Mouse (Mus musculus) heart, embryonic 11.5 days (tissue): ENCODE data around the gene Olfr331. TPM values are rescaled to one million over a fixed set of nuclear protein-coding genes. Genes with fewer than 3 reads are reported as not detected.
"Not testable (repeated sequence)": the region's sequence is repeated elsewhere in the genome, so short reads cannot be mapped to it uniquely, and the experiment has no call there.

ENCODE experiments used
- ATAC-seq: fragments of 200-750 bp; cut with Nextera tagmentation; replicated peaks from 2 replicates; pipeline ENCODE4 v1.8.0; 2017; ENCODE audit warnings: moderate library complexity; ENCODE audit not compliant: insufficient number of reproducible peaks, low FRiP score, low TSS enrichment
- H3K27ac ChIP-seq: fragments of 300-500 bp; sonication (generic); 2 replicates; pipeline ENCODE4 v1.5.1; 2014; ENCODE audit warnings: mild to moderate bottlenecking, low read depth, low read length
- H3K27me3 ChIP-seq: fragments of 300-500 bp; sonication (generic); 2 replicates; pipeline ENCODE4 v1.6.1; 2014; ENCODE audit warnings: mild to moderate bottlenecking, low read length, mixed read lengths; ENCODE audit not compliant: control insufficient read depth, insufficient read depth
- H3K36me3 ChIP-seq: fragments of 300-500 bp; sonication (generic); 2 replicates; pipeline ENCODE4 v1.6.1; 2014; ENCODE audit warnings: mild to moderate bottlenecking, low read length, moderate library complexity, mixed read lengths; ENCODE audit not compliant: control insufficient read depth, insufficient read depth
- H3K4me1 ChIP-seq: fragments of 300-500 bp; sonication (generic); 2 replicates; pipeline ENCODE4 v1.6.1; 2014; ENCODE audit warnings: low read length; ENCODE audit not compliant: control insufficient read depth, insufficient read depth
- H3K4me2 ChIP-seq: fragments of 300-500 bp; sonication (generic); 2 replicates; pipeline ENCODE4 v1.6.1; 2014; ENCODE audit warnings: mild to moderate bottlenecking, moderate library complexity
- H3K4me3 ChIP-seq: fragments of 300-500 bp; sonication (generic); 2 replicates; pipeline ENCODE4 v1.5.1; 2014; ENCODE audit warnings: low read depth, low read length
- H3K9ac ChIP-seq: fragments of 300-500 bp; sonication (generic); 2 replicates; pipeline ENCODE4 v1.6.1; 2014; ENCODE audit warnings: mild to moderate bottlenecking, low read depth, low read length, moderate library complexity
- H3K9me3 ChIP-seq: fragments of 300-500 bp; sonication (generic); replicated peaks from 2 replicates; pipeline ENCODE4 v1.6.1; 2016; ENCODE audit warnings: low read length; ENCODE audit not compliant: control insufficient read depth
- WGBS: fragments of 180-500 bp; shearing (Covaris S2); extraction: QIAGEN DNeasy Blood & Tissue Kit; methylation state at CpG from one replicate; pipeline ENCODE4 v1.1.7; 2014; ENCODE audit not compliant: insufficient replicate concordance; 5-methylcytosine and 5-hydroxymethylcytosine counted together
- polyA plus RNA-seq: library from polyadenylated mRNA; unstranded; fragments of >200 nt; fragmentation: Nextera tagmentation; extraction: Ambion mirVana; gene quantifications from 2 replicates; pipeline ENCODE4 v1.2.1, GENCODE M21; 2014

The Olfr331 gene
- not detected in 2 replicates for polyA plus RNA-seq

GRCm38 (mm10) chr11:58502472-58502871 is at the start of gene Olfr331:
TSS of gene Olfr331 (minus strand) at chr11:58502572.
- not testable (repeated sequence) for H3K4me1 ChIP-seq, ATAC-seq, H3K36me3 ChIP-seq

GRCm38 (mm10) chr11:58546322-58546721 is 44.0 kb upstream of the Olfr331 start, which contains the start of gene Olfr329-ps:
TSS of gene Olfr329-ps (minus strand) at chr11:58546422.
- Histone ChIP-seq H3K36me3 (no peaks in the 10 kb centered on the region), H3K4me3 (no peak within 1 kb of the TSS), H3K9me3 (no peaks in the 10 kb centered on the region), H3K27me3 (no peaks in the 10 kb centered on the region), H3K4me1 (no peaks in the 10 kb centered on the region), H3K9ac (no peak within 1 kb of the TSS), H3K27ac (no peak within 1 kb of the TSS), H3K4me2 (no peak within 1 kb of the TSS)
- 71% methylated on average over 5 of the region's 5 CpGs for WGBS
- ATAC-seq: no peak

More at GRCm38 (mm10) chr11:58502472-58502871, at the start of gene Olfr331:
- not testable (repeated sequence) for H3K4me2 ChIP-seq, H3K9ac ChIP-seq, H3K9me3 ChIP-seq, H3K4me3 ChIP-seq, H3K27me3 ChIP-seq, H3K27ac ChIP-seq

GRCm38 (mm10) chr11:58534736-58535135 is 32.4 kb upstream of the Olfr331 start, which contains the start of gene Olfr330:
TSS of gene Olfr330 (minus strand) at chr11:58534836.
- ATAC-seq, H3K4me3 ChIP-seq, H3K4me2 ChIP-seq, H3K27me3 ChIP-seq, H3K27ac ChIP-seq, H3K4me1 ChIP-seq, H3K36me3 ChIP-seq, H3K9ac ChIP-seq, H3K9me3 ChIP-seq: not testable (repeated sequence)

- 89% methylated on average over 7 of the region's 9 CpGs for WGBS
- H3K4me2 ChIP-seq, H3K27ac ChIP-seq, H3K9me3 ChIP-seq, ATAC-seq, H3K4me1 ChIP-seq, H3K4me3 ChIP-seq, H3K27me3 ChIP-seq, H3K36me3 ChIP-seq, H3K9ac ChIP-seq: not testable (repeated sequence)
Measured at GRCm38 (mm10) chr11:58519756-58520155, 17.4 kb upstream of the Olfr331 start.

GRCm38 (mm10) chr11:58518916-58519315 is 16.5 kb upstream of the Olfr331 start:
- H3K4me3 ChIP-seq, H3K9me3 ChIP-seq, H3K4me1 ChIP-seq, H3K36me3 ChIP-seq, H3K4me2 ChIP-seq, H3K27me3 ChIP-seq, H3K27ac ChIP-seq, H3K9ac ChIP-seq, ATAC-seq: not testable (repeated sequence)
- WGBS: 88% methylated on average over 17 of the region's 18 CpGs

- 78% methylated on average over 19 of the region's 19 CpGs for WGBS
- H3K4me1 ChIP-seq, H3K4me3 ChIP-seq, H3K4me2 ChIP-seq, H3K9me3 ChIP-seq, H3K36me3 ChIP-seq, ATAC-seq, H3K9ac ChIP-seq, H3K27me3 ChIP-seq, H3K27ac ChIP-seq: not testable (repeated sequence)
Measured at GRCm38 (mm10) chr11:58509058-58509457, 6.7 kb upstream of the Olfr331 start.

- 65% methylated on average over 3 of the region's 3 CpGs for WGBS
- Histone ChIP-seq H3K4me2 (no peak overlapping the region), H3K4me1 (no peaks in the 10 kb centered on the region), H3K9me3 (no peaks in the 10 kb centered on the region), H3K27me3 (no peaks in the 10 kb centered on the region), H3K36me3 (no peaks in the 10 kb centered on the region), H3K9ac (no peak overlapping the region), H3K4me3 (no peak overlapping the region), H3K27ac (no peak overlapping the region)
- no peak for ATAC-seq
Measured at GRCm38 (mm10) chr11:58499290-58499689, 3.1 kb downstream of the Olfr331 start.

- Histone ChIP-seq H3K9ac (no peak overlapping the region), H3K36me3 (no peaks in the 10 kb centered on the region), H3K27ac (no peak overlapping the region), H3K4me3 (no peak overlapping the region), H3K4me2 (no peak overlapping the region), H3K4me1 (no peaks in the 10 kb centered on the region), H3K27me3 (no peaks in the 10 kb centered on the region), H3K9me3 (no peaks in the 10 kb centered on the region)
- no peak for ATAC-seq
- 79% methylated on average over 9 of the region's 9 CpGs for WGBS
Measured at GRCm38 (mm10) chr11:58498761-58499160, 3.6 kb downstream of the Olfr331 start.

- H3K4me2 ChIP-seq: no peak within 1 kb of the TSS
- H3K4me3 ChIP-seq: no peak within 1 kb of the TSS
- no peak for ATAC-seq
- WGBS: 75% methylated on average over 2 of the region's 2 CpGs
- no peaks in the 10 kb centered on the region for H3K4me1 ChIP-seq
- H3K27me3 ChIP-seq: no peaks in the 10 kb centered on the region
- H3K36me3 ChIP-seq: no peaks in the 10 kb centered on the region
- no peak within 1 kb of the TSS for H3K9ac ChIP-seq
- no peaks in the 10 kb centered on the region for H3K9me3 ChIP-seq
- H3K27ac ChIP-seq: no peak within 1 kb of the TSS
Measured at GRCm38 (mm10) chr11:58492455-58492854, 9.9 kb downstream of the Olfr331 start, which contains the start of gene Olfr332. TSS of gene Olfr332 (minus strand) at chr11:58492555.
